Mouse (Mus musculus): Measurements from ENCODE around the gene Anxa11. TPM values are rescaled to one million over a fixed set of nuclear protein-coding genes. Genes with fewer than 3 reads are reported as not detected.

The Anxa11 gene
- polyA plus RNA-seq, 1 experiment, result 33.6 TPM

Other genes starting within 250 kb of the Anxa11 start
- 67.7 and 79.0 TPM in 2 replicates for gene Ppif, start 148.0 kb upstream of the Anxa11 start, polyA plus RNA-seq (2012; ENCODE audit: insufficient read depth, insufficient read length, missing spikeins)
- 29.0 and 42.1 TPM in 2 replicates for gene Zcchc24, start 73.1 kb upstream of the Anxa11 start, polyA plus RNA-seq (2012; ENCODE audit: insufficient read depth, insufficient read length, missing spikeins)
- gene Plac9a, start 60.9 kb downstream of the Anxa11 start, polyA plus RNA-seq (2012; ENCODE audit: insufficient read depth, insufficient read length, missing spikeins), result 2.8 and 6.4 TPM in 2 replicates
- gene Tmem254a, start 85.5 kb downstream of the Anxa11 start, polyA plus RNA-seq (2012; ENCODE audit: insufficient read depth, insufficient read length, missing spikeins), result 3.9 and 4.5 TPM in 2 replicates
- gene Cphx1, start 96.1 kb downstream of the Anxa11 start, polyA plus RNA-seq (2012; ENCODE audit: insufficient read depth, insufficient read length, missing spikeins), result not detected in 2 replicates
- not detected in 2 replicates for gene Duxbl1, start 136.4 kb downstream of the Anxa11 start, polyA plus RNA-seq (2012; ENCODE audit: insufficient read depth, insufficient read length, missing spikeins)
- gene Gm9780, start 200.6 kb downstream of the Anxa11 start, polyA plus RNA-seq (2012; ENCODE audit: insufficient read depth, insufficient read length, missing spikeins), result 12.8 and 46.7 TPM in 2 replicates
- not detected in 2 replicates for gene Tmem254c, start 225.2 kb downstream of the Anxa11 start, polyA plus RNA-seq (2012; ENCODE audit: insufficient read depth, insufficient read length, missing spikeins)
- not detected in 2 replicates for gene Cphx2, start 239.4 kb downstream of the Anxa11 start, polyA plus RNA-seq (2012; ENCODE audit: insufficient read depth, insufficient read length, missing spikeins)
- gene Cphx3, start 240.1 kb downstream of the Anxa11 start, polyA plus RNA-seq (2012; ENCODE audit: insufficient read depth, insufficient read length, missing spikeins), result not detected in 2 replicates